Mouse (Mus musculus): ENCODE data around the gene Adamts7. TPM values are rescaled to one million over a fixed set of nuclear protein-coding genes. Genes with fewer than 3 reads are reported as not detected.
A peak's percentile ranks its signal among the peaks of the same experiment; 100 is the strongest.

The Adamts7 gene
- polyA plus RNA-seq, 1 experiment from 2014 or later: 3.2 TPM

DNA sequence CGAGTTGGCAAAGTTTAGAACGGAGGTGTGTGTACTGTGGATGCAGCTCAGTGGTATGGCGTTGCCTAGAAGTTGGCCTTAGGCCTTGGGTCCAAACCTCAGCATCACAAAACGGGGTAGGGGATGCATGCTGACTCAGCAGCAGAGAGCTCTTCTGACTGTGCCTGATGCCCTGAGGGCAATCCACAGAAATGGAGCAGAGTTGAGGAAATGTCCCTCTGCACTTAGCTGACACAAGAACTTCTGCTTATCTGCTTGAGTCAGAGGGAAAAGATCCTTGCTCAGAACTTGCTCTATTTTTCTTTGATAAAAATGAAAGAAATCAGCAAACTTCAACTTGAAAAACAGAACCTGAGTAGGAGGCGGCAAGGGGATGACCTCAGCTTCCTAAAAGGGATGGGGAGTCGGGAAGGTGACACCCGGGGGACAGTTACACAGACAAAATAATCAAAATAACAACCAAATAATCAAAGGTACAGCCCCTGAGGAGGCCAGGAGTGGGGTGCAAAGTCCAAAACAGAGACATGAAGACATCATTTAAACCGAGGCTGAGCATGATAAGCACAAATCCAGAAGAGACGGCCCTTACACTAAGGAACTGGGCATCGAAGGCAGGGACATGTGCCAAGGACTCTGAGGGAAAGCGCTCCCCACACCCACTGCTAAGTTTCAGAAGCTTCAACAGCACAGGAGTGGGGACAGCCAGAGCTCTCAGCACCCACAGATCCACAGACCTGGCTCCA, 53.6 kb downstream of the Adamts7 start:
- no peak for DNase-seq (ENCODE audit: low spot score)
- Histone ChIP-seq H3K4me2 (replicated peaks; ENCODE audit: low read depth) (no peak overlapping the region), H3K4me1 (replicated peaks; ENCODE audit: control insufficient read depth, insufficient read depth) (no peaks in the 10 kb centered on the region), H3K9ac (ENCODE audit: low read length) (no peak overlapping the region), H3K27ac (replicated peaks) (no peak overlapping the region), H3K4me3 (ENCODE audit: low read depth, low read length) (no peak overlapping the region), H3K27me3 (ENCODE audit: control insufficient read depth, insufficient read depth, low read length) (no peaks in the 10 kb centered on the region), H3K36me3 (ENCODE audit: control insufficient read depth, insufficient read depth, low read length) (peaks cover 21% of the 10 kb centered on the region), H3K9me3 (ENCODE audit: control insufficient read depth, low read length) (no peaks in the 10 kb centered on the region)
- no peak for TF ChIP-seq CTCF (IDR thresholded peaks at IDR 0.05; ENCODE audit: low read depth)
- no peak for TF ChIP-seq EP300 (optimal IDR thresholded peaks at IDR 0.05)
- WGBS: 75% methylated on average over 11 of the region's 11 CpGs
- no peak for ATAC-seq (ENCODE audit: low FRiP score, low TSS enrichment)

DNA sequence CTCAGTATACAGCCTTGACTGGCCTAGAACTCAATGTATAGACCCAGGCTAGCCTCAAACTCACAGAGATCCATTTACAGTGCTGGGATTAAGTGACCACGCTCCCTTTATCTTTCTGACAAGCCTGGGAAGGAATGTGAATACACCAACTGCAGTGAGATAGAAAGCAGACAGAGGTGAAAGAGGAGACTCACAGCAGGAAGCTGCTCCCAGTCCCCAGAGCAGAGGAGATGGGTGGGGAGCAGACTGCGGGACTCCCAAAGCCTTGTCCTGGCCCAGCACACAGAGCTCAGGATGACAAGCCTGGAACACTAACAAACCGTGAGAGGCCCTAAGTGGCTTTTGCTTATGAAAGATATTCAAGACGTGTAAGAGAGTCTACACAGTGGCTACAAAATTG, 54.6 kb downstream of the Adamts7 start:
- Histone ChIP-seq H3K4me3 (ENCODE audit: low read depth, low read length) (no peak overlapping the region), H3K9me3 (ENCODE audit: control insufficient read depth, low read length) (no peaks in the 10 kb centered on the region), H3K4me2 (replicated peaks; ENCODE audit: low read depth) (no peak overlapping the region), H3K27me3 (ENCODE audit: control insufficient read depth, insufficient read depth, low read length) (no peaks in the 10 kb centered on the region), H3K9ac (ENCODE audit: low read length) (no peak overlapping the region), H3K36me3 (ENCODE audit: control insufficient read depth, insufficient read depth, low read length) (peaks cover 21% of the 10 kb centered on the region), H3K4me1 (replicated peaks; ENCODE audit: control insufficient read depth, insufficient read depth) (no peaks in the 10 kb centered on the region), H3K27ac (replicated peaks) (no peak overlapping the region)
- TF ChIP-seq CTCF (IDR thresholded peaks at IDR 0.05; ENCODE audit: low read depth): no peak
- no peak for TF ChIP-seq EP300 (optimal IDR thresholded peaks at IDR 0.05)
- DNase-seq (ENCODE audit: low spot score) (no peak), ATAC-seq (ENCODE audit: low FRiP score, low TSS enrichment) (no peak)
- 62% methylated on average over 4 of the region's 4 CpGs for WGBS

DNA sequence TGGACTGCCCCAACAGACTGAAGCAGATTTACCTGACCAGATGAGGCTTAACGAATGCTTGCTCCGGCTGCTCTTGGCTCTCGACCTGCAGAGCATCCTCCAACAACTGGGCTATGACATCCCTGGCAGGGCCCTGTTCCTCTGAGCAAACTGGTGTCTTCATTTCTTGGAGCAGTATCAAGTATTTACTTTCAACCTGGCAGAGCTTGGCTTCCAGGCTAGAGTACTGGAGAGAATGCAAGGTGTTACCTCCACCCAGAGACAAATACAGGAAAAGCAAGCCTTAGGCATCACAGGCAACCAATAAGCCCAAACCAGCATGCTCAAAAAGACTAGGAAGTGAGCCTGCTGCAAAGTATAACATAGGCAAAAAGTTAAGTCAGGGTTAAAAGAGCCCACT, 59.4 kb downstream of the Adamts7 start:
- H3K9me3 ChIP-seq (ENCODE audit: control insufficient read depth, low read length): no peaks in the 10 kb centered on the region
- TF ChIP-seq CTCF (IDR thresholded peaks at IDR 0.05; ENCODE audit: low read depth) (no peak), EP300 (optimal IDR thresholded peaks at IDR 0.05) (no peak)
- no peaks in the 10 kb centered on the region for H3K27me3 ChIP-seq (ENCODE audit: control insufficient read depth, insufficient read depth, low read length)
- no peak overlapping the region for H3K27ac ChIP-seq (replicated peaks)
- H3K9ac ChIP-seq (ENCODE audit: low read length): no peak overlapping the region
- peaks cover 24% of the 10 kb centered on the region for H3K36me3 ChIP-seq (ENCODE audit: control insufficient read depth, insufficient read depth, low read length)
- WGBS: 95% methylated on average over 3 of the region's 3 CpGs
- ATAC-seq (ENCODE audit: low FRiP score, low TSS enrichment) (no peak), DNase-seq (ENCODE audit: low spot score) (no peak)
- H3K4me2 ChIP-seq (replicated peaks; ENCODE audit: low read depth): no peak overlapping the region
- H3K4me3 ChIP-seq (ENCODE audit: low read depth, low read length): no peak overlapping the region
- no peaks in the 10 kb centered on the region for H3K4me1 ChIP-seq (replicated peaks; ENCODE audit: control insufficient read depth, insufficient read depth)

DNA sequence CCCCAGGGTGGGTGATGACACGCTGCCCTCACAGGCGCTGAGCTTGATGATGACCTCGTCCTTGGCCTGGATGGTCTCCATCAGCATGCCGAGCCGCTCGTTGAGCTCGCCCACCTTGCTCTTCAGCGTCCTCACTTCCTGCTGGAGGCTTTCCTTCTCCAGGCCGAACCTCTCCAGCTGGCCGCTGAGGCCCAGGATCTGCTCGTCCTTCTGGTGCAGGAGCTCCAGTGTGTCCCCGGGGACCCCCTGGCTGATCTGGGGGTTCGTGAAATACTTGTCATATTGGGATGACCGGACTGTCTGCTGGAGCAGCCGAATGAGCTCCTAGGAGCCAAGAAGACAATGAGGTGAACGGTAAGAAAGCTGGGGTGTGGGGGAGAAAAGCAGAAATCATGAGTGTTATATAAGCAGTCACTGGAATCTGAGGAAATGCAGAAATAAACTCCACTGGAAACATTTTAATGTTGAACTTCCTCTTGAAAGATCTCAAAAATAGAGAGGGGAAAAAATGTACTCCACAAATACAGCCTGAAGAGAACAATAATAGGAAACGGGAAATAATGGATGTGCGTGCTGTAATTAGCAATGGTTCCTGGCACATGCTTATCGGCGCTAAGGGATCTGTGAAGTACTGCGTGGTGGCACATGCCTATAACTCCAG, 63.3 kb downstream of the Adamts7 start:
- ATAC-seq (ENCODE audit: low FRiP score, low TSS enrichment): no peak
- DNase-seq (ENCODE audit: low spot score): no peak
- WGBS: 81% methylated on average over 21 of the region's 21 CpGs
- Histone ChIP-seq H3K9me3 (ENCODE audit: control insufficient read depth, low read length) (no peaks in the 10 kb centered on the region), H3K36me3 (ENCODE audit: control insufficient read depth, insufficient read depth, low read length) (peaks cover 20% of the 10 kb centered on the region), H3K4me1 (replicated peaks; ENCODE audit: control insufficient read depth, insufficient read depth) (no peaks in the 10 kb centered on the region), H3K4me2 (replicated peaks; ENCODE audit: low read depth) (no peak overlapping the region), H3K27me3 (ENCODE audit: control insufficient read depth, insufficient read depth, low read length) (no peaks in the 10 kb centered on the region), H3K9ac (ENCODE audit: low read length) (no peak overlapping the region), H3K27ac (replicated peaks) (peak overlapping the region; percentile 49; the same call in 1 of the 2 replicates), H3K4me3 (ENCODE audit: low read depth, low read length) (no peak overlapping the region)
- TF ChIP-seq EP300 (optimal IDR thresholded peaks at IDR 0.05) (no peak), CTCF (IDR thresholded peaks at IDR 0.05; ENCODE audit: low read depth) (no peak)

DNA sequence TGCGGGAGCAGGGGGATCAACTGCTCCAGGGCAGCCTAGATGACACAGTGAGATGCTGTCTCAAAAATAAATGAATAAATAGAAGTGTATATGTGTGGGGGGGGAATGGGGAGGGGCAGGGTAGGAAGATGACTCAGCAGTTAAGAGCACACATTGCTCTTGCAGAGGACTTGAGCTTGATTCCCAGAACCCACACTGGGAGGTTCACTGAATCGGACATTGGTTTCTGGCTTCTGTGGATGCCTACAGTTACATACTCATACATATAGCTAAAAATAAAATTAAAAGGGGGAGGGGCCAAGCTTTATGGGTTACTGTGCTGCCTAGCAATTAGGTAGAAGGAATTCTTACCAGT, 63.9 kb downstream of the Adamts7 start:
- 67% methylated on average over 2 of the region's 2 CpGs for WGBS
- Histone ChIP-seq H3K4me3 (ENCODE audit: low read depth, low read length) (no peak overlapping the region), H3K9me3 (ENCODE audit: control insufficient read depth, low read length) (no peaks in the 10 kb centered on the region), H3K27me3 (ENCODE audit: control insufficient read depth, insufficient read depth, low read length) (no peaks in the 10 kb centered on the region), H3K36me3 (ENCODE audit: control insufficient read depth, insufficient read depth, low read length) (peaks cover 20% of the 10 kb centered on the region), H3K9ac (ENCODE audit: low read length) (no peak overlapping the region), H3K4me1 (replicated peaks; ENCODE audit: control insufficient read depth, insufficient read depth) (no peaks in the 10 kb centered on the region), H3K4me2 (replicated peaks; ENCODE audit: low read depth) (no peak overlapping the region), H3K27ac (replicated peaks) (no peak overlapping the region)
- ATAC-seq (ENCODE audit: low FRiP score, low TSS enrichment) (no peak), DNase-seq (ENCODE audit: low spot score) (no peak)
- TF ChIP-seq CTCF (IDR thresholded peaks at IDR 0.05; ENCODE audit: low read depth) (no peak), EP300 (optimal IDR thresholded peaks at IDR 0.05) (no peak)

DNA sequence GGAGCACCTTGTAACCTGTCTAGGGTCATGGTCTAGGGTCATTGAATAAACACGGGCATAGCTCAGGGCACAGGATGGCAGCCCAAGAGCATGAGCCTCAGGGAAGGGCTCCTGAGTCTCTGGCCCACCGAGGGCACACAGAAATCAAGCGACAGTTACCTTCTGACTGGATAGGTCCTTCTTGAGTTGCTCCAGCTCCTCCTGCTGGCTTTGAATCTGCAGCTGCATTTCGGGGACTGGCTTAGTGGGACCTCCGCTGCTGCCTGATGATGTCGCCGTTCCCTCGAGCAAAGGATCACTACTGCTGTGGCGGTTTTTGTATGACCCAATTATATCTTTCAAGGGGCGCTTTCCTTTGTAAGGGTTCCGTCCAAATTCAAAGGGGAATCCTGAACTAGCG, 64.3 kb downstream of the Adamts7 start:
- Histone ChIP-seq H3K27ac (replicated peaks) (no peak overlapping the region), H3K4me2 (replicated peaks; ENCODE audit: low read depth) (no peak overlapping the region), H3K4me1 (replicated peaks; ENCODE audit: control insufficient read depth, insufficient read depth) (no peaks in the 10 kb centered on the region), H3K27me3 (ENCODE audit: control insufficient read depth, insufficient read depth, low read length) (no peaks in the 10 kb centered on the region), H3K4me3 (ENCODE audit: low read depth, low read length) (no peak overlapping the region), H3K36me3 (ENCODE audit: control insufficient read depth, insufficient read depth, low read length) (peaks cover 20% of the 10 kb centered on the region), H3K9me3 (ENCODE audit: control insufficient read depth, low read length) (no peaks in the 10 kb centered on the region), H3K9ac (ENCODE audit: low read length) (no peak overlapping the region)
- TF ChIP-seq CTCF (IDR thresholded peaks at IDR 0.05; ENCODE audit: low read depth) (peak; percentile 58), EP300 (optimal IDR thresholded peaks at IDR 0.05) (no peak)
- WGBS: 72% methylated on average over 12 of the region's 12 CpGs
- ATAC-seq (ENCODE audit: low FRiP score, low TSS enrichment) (no peak), DNase-seq (ENCODE audit: low spot score) (no peak)
